Mouse (Mus musculus) neural tube, embryonic 12.5 days (tissue): ENCODE results near the gene Rras. TPM values are rescaled to one million over a fixed set of nuclear protein-coding genes. Genes with fewer than 3 reads are reported as not detected.
A peak's percentile ranks its signal among the peaks of the same experiment; 100 is the strongest.

Experiments used
- ATAC-seq: fragments of 200-750 bp; cut with Nextera tagmentation; 2 replicates; pipeline ENCODE4 v1.8.0; 2017; ENCODE audit warnings: low read depth, mild to moderate bottlenecking, moderate TSS enrichment, moderate library complexity; ENCODE audit not compliant: low FRiP score
- H3K27ac ChIP-seq: fragments of 300-500 bp; sonication (generic); 2 replicates; pipeline ENCODE4 v1.5.1; 2016
- H3K27me3 ChIP-seq: fragments of 300-500 bp; sonication (generic); replicated peaks from 2 replicates; pipeline ENCODE4 v1.6.1; 2016; ENCODE audit warnings: mild to moderate bottlenecking
- H3K36me3 ChIP-seq: fragments of 300-500 bp; sonication (generic); 2 replicates; pipeline ENCODE4 v1.6.1; 2016; ENCODE audit warnings: mild to moderate bottlenecking
- H3K4me1 ChIP-seq: fragments of 300-500 bp; sonication (generic); 2 replicates; pipeline ENCODE4 v1.6.1; 2016
- H3K4me2 ChIP-seq: fragments of 300-500 bp; sonication (generic); replicated peaks from 2 replicates; pipeline ENCODE4 v1.6.1; 2016; ENCODE audit warnings: mild to moderate bottlenecking
- H3K4me3 ChIP-seq: fragments of 300-500 bp; sonication (generic); 2 replicates; pipeline ENCODE4 v1.5.1; 2016
- H3K9ac ChIP-seq: fragments of 300-500 bp; sonication (generic); 2 replicates; pipeline ENCODE4 v1.6.1; 2016; ENCODE audit warnings: mild to moderate bottlenecking
- H3K9me3 ChIP-seq: fragments of 300-500 bp; sonication (generic); 2 replicates; pipeline ENCODE4 v1.6.1; 2016; ENCODE audit warnings: mild to moderate bottlenecking
- WGBS: fragments of 180-500 bp; shearing (Covaris S2); methylation state at CpG from one replicate; pipeline ENCODE4 v1.1.7; 2016; 5-methylcytosine and 5-hydroxymethylcytosine counted together
- polyA plus RNA-seq: library from polyadenylated mRNA; unstranded; fragments of >200 nt; fragmentation: Nextera tagmentation; extraction: Ambion mirVana; gene quantifications from 2 replicates; pipeline ENCODE4 v1.2.1, GENCODE M21; 2016

The Rras gene
- polyA plus RNA-seq, 1 experiment from 2014 or later = 16.8 TPM

DNA sequence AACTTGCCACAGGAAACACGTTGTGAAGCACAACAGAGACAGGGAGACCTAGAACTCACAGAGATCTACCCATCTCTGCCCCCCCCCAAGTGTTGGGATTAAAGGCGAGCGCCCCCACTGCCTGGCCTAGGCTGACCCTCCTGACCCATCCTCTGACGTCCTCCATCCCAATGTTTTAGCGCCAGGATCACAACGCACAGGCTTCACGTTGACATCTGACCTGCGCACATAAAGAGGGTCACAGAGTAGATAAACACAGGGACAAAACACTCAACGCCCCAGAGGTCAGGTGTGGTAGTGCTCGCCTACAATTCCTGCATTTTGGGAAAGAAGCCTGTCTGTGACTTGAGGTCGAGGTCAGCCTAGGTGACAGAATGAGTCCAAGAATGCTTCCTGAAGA, 18.9 kb downstream of the Rras start:
- Histone ChIP-seq H3K27ac (no peak overlapping the region), H3K4me2 (no peak overlapping the region), H3K4me1 (no peaks in the 10 kb centered on the region), H3K36me3 (peaks cover 98% of the 10 kb centered on the region), H3K9me3 (no peaks in the 10 kb centered on the region), H3K4me3 (no peak overlapping the region), H3K9ac (no peak overlapping the region), H3K27me3 (no peaks in the 10 kb centered on the region)
- ATAC-seq = no peak
- 94% methylated on average over 11 of the region's 11 CpGs for WGBS

DNA sequence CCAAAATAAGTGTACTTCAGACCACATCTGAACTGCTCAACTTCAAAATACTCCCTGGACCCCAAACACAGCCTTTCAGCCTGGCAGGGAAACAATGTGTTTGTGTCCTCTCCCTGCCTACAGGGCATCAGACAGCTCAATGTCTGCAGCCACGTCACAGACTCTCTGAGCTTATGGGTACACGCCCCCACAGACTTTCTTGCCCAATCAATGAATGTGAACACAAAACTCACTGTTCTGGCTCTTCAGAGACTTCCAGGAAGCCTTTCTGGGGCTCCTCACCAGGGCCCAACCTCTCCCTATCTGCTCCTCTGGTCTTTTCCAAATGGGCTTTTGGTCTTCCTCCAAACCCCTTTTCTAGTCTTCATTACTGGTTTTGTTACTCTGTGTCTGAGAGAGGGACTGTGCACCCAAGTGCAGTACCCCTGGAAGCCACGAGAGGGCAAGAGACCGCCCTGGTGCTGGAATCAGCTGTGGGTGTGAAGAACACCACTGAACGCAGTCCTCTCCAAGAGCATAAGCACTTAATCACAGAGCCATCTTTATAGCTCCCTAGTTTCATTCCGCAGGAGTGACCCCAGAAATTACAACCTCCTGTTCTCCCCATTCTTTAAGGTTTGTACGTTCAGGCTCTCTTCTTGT, 20.1 kb downstream of the Rras start:
- H3K36me3 ChIP-seq = peaks cover 98% of the 10 kb centered on the region
- no peak overlapping the region for H3K27ac ChIP-seq
- no peak overlapping the region for H3K4me3 ChIP-seq
- H3K4me2 ChIP-seq = no peak overlapping the region
- no peaks in the 10 kb centered on the region for H3K4me1 ChIP-seq
- no peak for ATAC-seq
- no peak overlapping the region for H3K9ac ChIP-seq
- 77% methylated on average over 7 of the region's 7 CpGs for WGBS
- no peaks in the 10 kb centered on the region for H3K27me3 ChIP-seq
- H3K9me3 ChIP-seq = no peaks in the 10 kb centered on the region

DNA sequence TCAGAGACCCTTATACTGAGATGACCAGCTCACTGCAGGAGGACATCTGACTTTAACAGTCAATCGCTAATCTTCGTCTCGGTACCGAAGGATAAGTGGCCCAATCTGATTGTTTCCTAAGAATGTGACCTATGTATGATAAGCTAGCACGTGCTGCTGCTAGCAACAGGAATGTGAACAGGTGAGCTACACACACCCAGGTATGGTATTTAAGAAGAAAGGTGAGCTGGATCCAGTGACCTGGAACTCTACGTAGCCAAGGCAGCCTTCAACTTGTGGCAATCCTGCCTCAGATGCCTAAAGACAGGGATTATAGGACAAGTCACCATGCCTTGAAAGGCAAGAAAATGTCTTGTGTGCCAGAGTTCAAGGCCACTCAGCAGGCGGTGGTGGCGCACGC, 20.6 kb downstream of the Rras start:
- no peak overlapping the region for H3K27ac ChIP-seq
- H3K4me2 ChIP-seq = no peak overlapping the region
- 95% methylated on average over 9 of the region's 9 CpGs for WGBS
- H3K36me3 ChIP-seq = peaks cover 99% of the 10 kb centered on the region
- H3K4me3 ChIP-seq = no peak overlapping the region
- H3K27me3 ChIP-seq = no peaks in the 10 kb centered on the region
- ATAC-seq = no peak
- no peaks in the 10 kb centered on the region for H3K9me3 ChIP-seq
- no peaks in the 10 kb centered on the region for H3K4me1 ChIP-seq
- no peak overlapping the region for H3K9ac ChIP-seq

DNA sequence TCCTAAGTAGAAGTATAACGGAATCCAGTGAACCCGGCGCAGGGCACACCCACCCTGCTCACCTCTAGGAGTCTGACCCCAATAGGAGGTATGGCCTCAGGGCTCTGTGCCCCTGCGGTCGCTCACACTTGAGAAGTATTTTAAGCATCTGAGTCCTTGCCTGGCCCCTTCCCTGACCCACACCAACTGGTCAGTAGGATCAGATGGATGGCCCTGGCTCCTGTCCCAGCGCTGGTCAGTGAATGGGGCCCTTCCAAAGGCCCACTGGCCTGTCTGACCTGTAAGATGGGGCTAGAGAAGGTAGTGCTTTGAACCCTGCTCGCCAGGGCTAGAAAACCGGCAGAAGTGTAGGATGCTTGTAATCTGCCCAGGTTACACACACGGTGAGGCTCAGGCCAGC, 23.1 kb downstream of the Rras start:
- no peaks in the 10 kb centered on the region for H3K4me1 ChIP-seq
- ATAC-seq = no peak
- H3K9ac ChIP-seq = no peak overlapping the region
- no peaks in the 10 kb centered on the region for H3K27me3 ChIP-seq
- H3K4me2 ChIP-seq = no peak overlapping the region
- H3K27ac ChIP-seq = no peak overlapping the region
- no peak overlapping the region for H3K4me3 ChIP-seq
- WGBS = 94% methylated on average over 9 of the region's 9 CpGs
- H3K36me3 ChIP-seq = peaks cover 99% of the 10 kb centered on the region
- no peaks in the 10 kb centered on the region for H3K9me3 ChIP-seq

DNA sequence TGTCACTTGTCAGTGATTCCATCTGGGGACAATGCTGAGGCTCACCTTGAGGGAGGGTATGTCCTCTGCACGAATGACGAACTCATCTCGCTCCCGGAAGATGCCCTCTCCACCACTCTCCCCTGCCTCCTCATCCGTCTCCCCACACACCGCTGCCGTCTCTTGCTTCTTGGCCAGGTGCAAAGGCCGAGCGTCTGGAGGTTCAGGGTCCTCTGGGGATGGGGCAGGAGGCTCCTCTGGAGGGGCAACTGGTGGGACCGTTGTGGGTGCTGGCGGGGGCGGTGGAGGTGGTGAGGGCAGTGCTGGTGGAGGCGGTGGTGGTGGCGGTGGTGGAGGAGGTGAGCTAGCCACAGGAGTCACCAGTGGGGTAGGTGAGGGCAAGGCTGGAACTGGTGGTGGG, 25.5 kb downstream of the Rras start:
- Histone ChIP-seq H3K4me1 (no peaks in the 10 kb centered on the region), H3K27me3 (no peaks in the 10 kb centered on the region), H3K36me3 (peaks cover 99% of the 10 kb centered on the region), H3K4me2 (no peak overlapping the region), H3K4me3 (no peak overlapping the region), H3K9me3 (no peaks in the 10 kb centered on the region), H3K9ac (no peak overlapping the region), H3K27ac (no peak overlapping the region)
- no peak for ATAC-seq
- 97% methylated on average over 14 of the region's 14 CpGs for WGBS

DNA sequence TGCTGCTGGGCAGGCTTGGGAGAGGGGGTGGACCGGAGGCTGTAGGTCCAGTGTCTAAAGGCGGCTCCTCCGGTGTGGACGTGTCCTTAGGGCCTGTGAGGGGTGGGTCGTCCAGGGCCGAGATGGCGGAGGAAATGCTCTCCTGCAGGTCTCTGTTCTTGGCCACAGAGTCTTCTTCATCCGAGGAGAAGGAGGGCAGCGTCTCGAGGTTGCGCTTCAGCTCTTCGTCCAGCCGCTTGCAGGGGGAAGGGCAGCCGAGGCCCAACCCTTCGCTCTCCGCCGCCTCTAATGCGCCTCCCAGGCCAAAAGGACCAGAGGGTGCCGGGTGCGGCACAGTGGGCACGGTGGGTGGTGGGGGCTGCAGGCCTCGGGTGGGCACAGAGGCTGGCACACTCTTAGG, 28.0 kb downstream of the Rras start:
- Histone ChIP-seq H3K36me3 (peaks cover 100% of the 10 kb centered on the region), H3K4me1 (peaks cover 8% of the 10 kb centered on the region), H3K27ac (no peak overlapping the region), H3K9ac (no peak overlapping the region), H3K4me2 (no peak overlapping the region), H3K27me3 (no peaks in the 10 kb centered on the region), H3K4me3 (no peak overlapping the region), H3K9me3 (no peaks in the 10 kb centered on the region)
- WGBS = 95% methylated on average over 22 of the region's 22 CpGs
- no peak for ATAC-seq

DNA sequence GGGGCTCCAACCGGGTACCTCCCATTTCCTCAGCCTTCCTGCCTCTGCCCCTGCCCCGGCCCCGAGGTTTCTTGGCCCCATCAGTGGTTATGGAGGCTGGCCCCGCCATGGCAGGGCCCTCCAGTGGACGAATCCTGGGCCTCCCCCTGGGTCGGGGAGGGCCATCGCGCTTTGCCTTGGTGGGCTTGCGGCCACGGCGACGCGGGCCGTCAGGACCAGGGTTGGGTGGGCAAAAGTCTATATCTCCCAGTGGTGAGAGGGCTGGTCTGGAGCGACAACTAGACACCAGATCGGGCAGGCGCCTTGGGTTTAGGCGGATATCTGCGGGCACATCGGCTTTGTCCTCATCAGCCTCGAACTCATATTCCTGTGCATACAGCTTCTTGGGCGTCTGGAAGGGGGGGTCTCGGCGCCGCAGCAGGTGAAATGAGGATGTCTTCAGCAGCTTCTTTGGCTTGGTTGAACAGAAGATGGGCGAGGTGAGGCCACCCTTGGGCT, 29.1 kb downstream of the Rras start:
- no peak for ATAC-seq
- H3K9me3 ChIP-seq = no peaks in the 10 kb centered on the region
- H3K9ac ChIP-seq = 0 out of 2 replicates have a peak overlapping the region, but pooled peaks have one; percentile 13
- H3K4me2 ChIP-seq = no peak overlapping the region
- peaks cover 18% of the 10 kb centered on the region for H3K4me1 ChIP-seq
- no peak overlapping the region for H3K4me3 ChIP-seq
- peaks cover 89% of the 10 kb centered on the region for H3K36me3 ChIP-seq
- no peak overlapping the region for H3K27ac ChIP-seq
- WGBS = 95% methylated on average over 26 of the region's 26 CpGs
- H3K27me3 ChIP-seq = no peaks in the 10 kb centered on the region

DNA sequence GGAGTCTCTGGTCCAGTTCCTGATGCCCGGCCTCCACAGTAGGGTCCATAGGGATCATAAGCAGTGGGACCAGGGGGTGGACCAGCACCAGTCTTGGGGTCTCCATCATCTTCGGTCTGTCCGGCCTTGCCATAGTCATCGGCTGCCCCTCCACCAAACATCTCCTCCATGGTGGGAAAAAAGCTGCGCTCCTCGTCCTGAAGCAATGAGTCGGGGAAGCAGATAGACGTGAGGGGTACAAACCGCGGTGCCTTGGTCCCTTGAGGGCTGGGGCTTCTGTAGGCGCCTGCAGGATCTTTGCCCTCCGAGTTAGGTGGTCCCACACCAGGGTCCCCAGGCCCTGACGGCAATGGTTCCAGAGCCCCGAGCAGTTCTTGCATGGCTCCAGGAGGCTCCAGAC, 29.7 kb downstream of the Rras start:
- H3K27ac ChIP-seq = no peak overlapping the region
- no peak overlapping the region for H3K4me2 ChIP-seq
- H3K4me3 ChIP-seq = no peak overlapping the region
- ATAC-seq = no peak
- H3K9me3 ChIP-seq = no peaks in the 10 kb centered on the region
- no peaks in the 10 kb centered on the region for H3K27me3 ChIP-seq
- peaks cover 84% of the 10 kb centered on the region for H3K36me3 ChIP-seq
- peaks cover 20% of the 10 kb centered on the region for H3K4me1 ChIP-seq
- 97% methylated on average over 14 of the region's 14 CpGs for WGBS
- no peak overlapping the region for H3K9ac ChIP-seq

DNA sequence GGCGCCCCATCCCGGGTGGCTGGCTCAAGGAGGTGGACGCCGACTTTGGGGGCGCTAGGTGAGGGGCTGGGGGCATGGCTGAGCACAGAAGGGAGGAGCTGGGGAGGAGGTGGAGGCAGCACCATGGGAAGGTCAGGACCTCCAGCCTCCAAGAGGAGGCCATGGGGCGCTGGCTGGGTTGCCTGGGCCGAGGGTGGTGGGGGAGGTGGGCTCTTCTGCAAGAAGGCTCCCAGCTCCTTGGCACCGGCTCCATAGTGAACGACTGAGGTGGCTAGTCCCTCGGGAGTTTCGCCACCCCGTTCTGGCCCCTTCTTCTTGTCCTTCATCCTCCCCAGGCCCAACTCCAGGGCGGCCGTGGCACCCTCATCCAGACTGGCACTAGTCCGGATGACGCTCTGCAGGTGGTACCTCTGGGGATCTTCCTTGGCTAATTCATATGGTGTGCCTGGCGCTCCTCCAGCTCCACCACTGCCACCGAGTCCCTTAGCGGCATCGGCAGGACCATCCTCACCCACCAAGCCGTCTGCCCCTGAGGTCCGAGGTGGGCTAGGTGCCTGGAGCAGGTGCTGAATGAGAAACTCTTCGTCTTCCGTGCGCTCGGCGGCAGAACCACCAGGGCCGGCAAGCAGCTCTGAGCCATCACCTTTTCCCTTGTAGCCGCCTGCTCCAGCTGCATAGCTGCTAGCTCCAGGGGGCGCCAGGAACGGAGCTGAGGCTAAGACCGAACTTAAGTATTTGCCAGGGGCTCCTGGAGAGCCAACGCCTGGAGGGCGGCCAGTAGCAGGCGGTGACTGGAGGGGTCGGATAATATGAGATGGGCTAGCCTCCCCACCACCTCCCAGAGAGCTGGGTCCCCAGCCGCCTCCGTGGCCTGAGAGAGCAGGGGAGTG, 30.5 kb downstream of the Rras start:
- Histone ChIP-seq H3K4me1 (peaks cover 20% of the 10 kb centered on the region), H3K4me3 (no peak overlapping the region), H3K27me3 (no peaks in the 10 kb centered on the region), H3K36me3 (peaks cover 76% of the 10 kb centered on the region), H3K9ac (no peak overlapping the region), H3K27ac (no peak overlapping the region), H3K4me2 (no peak overlapping the region), H3K9me3 (no peaks in the 10 kb centered on the region)
- ATAC-seq = no peak
- 94% methylated on average over 38 of the region's 38 CpGs for WGBS

DNA sequence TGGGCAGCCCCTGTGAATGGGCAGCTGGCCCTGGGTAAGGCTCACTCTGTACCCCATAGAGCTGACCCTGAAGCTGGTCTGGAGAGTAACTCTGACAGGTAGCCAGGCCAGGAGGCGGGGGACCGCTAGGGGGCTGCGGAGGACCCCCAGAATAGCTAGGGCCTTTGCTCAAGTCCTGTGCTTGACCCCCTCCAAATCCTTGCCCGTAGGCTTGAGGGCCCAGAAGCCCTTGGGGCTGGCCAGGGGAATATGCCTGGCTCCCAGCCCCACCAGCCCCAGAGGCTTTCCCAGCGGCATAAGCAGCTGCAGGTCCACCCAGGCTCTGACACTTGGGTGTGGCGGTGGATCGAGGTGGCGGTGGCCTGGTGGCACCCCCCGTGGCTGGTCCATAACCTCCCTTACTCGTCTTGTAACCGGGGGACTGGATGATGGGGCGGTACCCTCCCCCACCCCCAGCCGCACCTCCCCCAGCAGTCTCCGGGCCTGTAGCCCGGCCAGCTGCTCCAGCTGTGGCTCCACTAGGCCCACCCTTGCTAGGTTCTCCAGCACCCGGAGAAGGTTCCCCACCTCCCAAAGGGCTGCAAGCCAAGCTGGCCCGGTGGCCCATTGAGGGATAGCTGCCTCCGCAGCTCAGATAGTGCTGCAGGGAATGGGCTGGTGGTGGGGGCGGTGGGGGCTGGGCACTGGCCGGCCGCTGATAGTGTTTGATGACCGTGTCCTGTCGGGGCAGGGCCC, 31.3 kb downstream of the Rras start:
- H3K27me3 ChIP-seq = no peaks in the 10 kb centered on the region
- peaks cover 20% of the 10 kb centered on the region for H3K4me1 ChIP-seq
- H3K36me3 ChIP-seq = peaks cover 68% of the 10 kb centered on the region
- H3K4me2 ChIP-seq = no peak overlapping the region
- no peak overlapping the region for H3K27ac ChIP-seq
- 94% methylated on average over 23 of the region's 23 CpGs for WGBS
- no peak overlapping the region for H3K4me3 ChIP-seq
- no peak for ATAC-seq
- no peak overlapping the region for H3K9ac ChIP-seq
- H3K9me3 ChIP-seq = no peaks in the 10 kb centered on the region

DNA sequence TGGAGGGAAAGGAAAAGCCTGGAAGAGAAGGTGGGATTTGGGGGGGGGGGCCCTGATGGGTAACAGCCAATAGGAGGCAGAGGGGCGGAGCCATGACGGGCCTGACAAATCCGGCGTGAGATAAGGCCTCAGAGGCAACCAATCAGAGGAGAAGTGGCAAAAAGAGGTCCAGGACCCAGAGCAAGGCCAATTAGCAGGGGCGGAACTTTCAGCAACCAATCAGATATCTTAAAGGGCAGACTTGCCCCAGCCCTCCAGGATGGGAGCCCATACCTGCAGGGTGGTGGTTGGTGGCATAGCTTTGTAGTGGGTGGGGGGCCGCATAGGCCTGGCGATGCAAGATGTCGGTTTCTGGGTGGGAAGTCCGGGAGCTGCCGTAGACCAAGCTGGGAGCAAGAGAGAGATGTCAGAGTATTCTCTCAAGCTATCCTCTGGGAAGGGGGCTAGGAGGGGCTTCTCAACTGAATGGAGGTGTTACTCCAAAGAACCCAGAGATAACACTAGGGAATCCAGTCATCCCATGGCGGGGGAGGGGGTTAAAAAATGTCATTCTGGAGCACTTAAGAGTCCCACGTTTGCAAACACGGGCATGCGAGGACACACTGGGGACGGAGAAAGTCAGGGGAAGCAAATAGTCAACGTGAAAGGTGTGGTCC, 33.3 kb downstream of the Rras start:
- 2% methylated on average over 16 of the region's 16 CpGs for WGBS
- H3K27me3 ChIP-seq = no peaks in the 10 kb centered on the region
- H3K9ac ChIP-seq = peak overlapping the region; percentile 92
- peaks cover 48% of the 10 kb centered on the region for H3K36me3 ChIP-seq
- peaks cover 20% of the 10 kb centered on the region for H3K4me1 ChIP-seq
- ATAC-seq = peak; percentile 31
- H3K27ac ChIP-seq = no peak overlapping the region
- H3K9me3 ChIP-seq = no peaks in the 10 kb centered on the region
- H3K4me3 ChIP-seq = peak overlapping the region; percentile 87
- H3K4me2 ChIP-seq = peak overlapping the region; percentile 91

DNA sequence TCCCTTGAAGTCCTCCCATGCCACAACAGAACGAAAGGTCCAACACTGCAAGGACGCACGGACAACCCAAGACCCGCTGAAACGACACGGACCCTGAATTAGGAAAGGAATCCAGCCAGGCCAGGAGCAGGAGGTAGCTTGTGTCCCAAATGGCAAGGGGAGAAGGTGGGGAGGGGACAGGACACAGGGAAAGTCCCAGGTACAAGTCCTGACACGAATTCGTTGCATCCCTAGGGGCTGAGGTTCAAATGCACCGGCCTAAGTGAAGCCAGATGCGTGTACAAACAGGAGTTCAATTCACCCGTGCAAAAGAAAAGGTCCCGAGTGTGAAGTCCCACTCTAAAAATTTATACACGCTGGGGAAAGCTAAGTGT, 33.8 kb downstream of the Rras start:
- ATAC-seq = no peak

More for the DNA sequence above, 33.8 kb downstream of the Rras start:
- Histone ChIP-seq H3K27ac (peak overlapping the region; percentile 91; the same call in 1 of the 2 replicates), H3K4me2 (peak overlapping the region; percentile 91), H3K9ac (peak overlapping the region; percentile 92), H3K4me1 (peaks cover 20% of the 10 kb centered on the region), H3K27me3 (no peaks in the 10 kb centered on the region), H3K9me3 (no peaks in the 10 kb centered on the region), H3K4me3 (peak overlapping the region; percentile 87), H3K36me3 (peaks cover 43% of the 10 kb centered on the region)
- 2% methylated on average over 13 of the region's 13 CpGs for WGBS
